Mouse (Mus musculus) erythroid progenitor cell, adult 5-6 weeks (primary cell): Measurements from ENCODE around the gene Gm6377. TPM values are rescaled to one million over a fixed set of nuclear protein-coding genes. Genes with fewer than 3 reads are reported as not detected.

Source experiments
- ATAC-seq: replicated peaks from 2 replicates; pipeline ENCODE4 v1.8.0; 2016; ENCODE audit warnings: moderate number of reproducible peaks, mild to moderate bottlenecking, moderate TSS enrichment, inconsistent platforms; ENCODE audit not compliant: poor library complexity, low FRiP score, severe bottlenecking
- total RNA-seq, 2 experiments: library from RNA; stranded (forward) in 1 of 2; stranded (reverse) in 1 of 2; fragments of 150-400 nt in 1 of 2; fragments of 186-747, 209-891 nt in 1 of 2; gene quantifications; 2 replicates each; pipeline versions ENCODE4 v1.2.3 to v1.2.4; 2015 to 2017; ENCODE audit warnings: low replicate concordance in 2 of 2

Gm6377 gene
- total RNA-seq (2015; ENCODE audit: low replicate concordance) = not detected in 2 replicates
- 1.4 and 4.8 TPM in 2 replicates for total RNA-seq (2017; ENCODE audit: low replicate concordance)

DNA sequence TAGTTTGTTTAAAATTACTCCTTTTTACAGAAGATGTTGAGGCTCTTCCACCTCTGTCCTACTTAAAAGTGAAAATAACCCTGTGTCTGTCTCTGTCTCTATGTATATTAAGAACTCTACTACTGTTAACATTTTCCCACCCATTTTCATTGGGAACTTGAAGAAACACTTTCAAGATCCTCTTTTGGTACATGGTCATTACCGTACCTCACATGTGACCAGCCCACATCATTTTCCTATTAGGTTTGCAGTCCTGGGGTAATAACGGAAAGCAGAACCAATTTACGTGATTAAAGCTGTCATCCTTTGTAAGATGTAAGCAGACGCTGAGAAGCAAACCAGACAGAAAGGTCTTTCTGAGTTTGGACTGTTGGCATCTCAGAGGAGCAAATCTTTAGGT, at the start of gene Gm6377:
TSS of gene Gm6377 (plus strand) at position 289 of the 400 bp plus-strand sequence.
- no peak for ATAC-seq

DNA sequence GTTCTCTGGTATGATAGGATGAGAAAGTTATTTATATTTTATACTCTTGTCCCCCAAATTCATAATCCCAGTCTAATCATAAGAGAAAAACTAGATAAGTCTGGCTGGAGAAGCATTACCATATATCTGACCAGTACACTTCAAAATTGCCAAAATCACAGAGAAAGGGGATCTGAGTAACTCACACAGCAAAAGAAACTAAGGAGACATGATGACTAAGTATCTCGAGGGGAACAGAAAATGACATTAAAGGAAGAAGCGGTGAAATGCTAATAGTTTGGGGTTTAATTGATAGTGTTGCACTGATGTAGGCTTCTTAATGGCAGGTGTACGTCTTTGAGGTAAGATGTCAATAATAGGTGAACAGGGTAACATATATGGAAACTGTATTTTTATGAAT, 49.4 kb upstream of the Gm6377 start:
- no peak for ATAC-seq

DNA sequence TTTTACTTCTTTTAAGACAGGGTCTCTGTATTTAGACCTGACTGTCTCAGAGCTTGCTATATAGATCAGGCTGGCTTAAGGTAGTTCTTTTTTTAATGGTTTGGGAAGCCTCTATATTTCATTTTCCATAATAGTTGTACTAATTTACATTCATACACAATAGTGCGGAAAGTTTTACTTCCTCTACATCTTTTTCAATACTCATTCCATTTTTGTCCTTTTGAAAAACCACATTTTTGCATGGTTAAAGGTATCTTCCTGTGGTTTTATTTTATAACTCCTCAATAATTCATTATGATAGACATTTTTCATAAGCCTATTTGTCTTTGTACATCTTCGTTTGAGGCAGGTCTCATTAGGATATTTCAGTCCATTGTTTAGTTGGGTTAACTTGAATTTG, 45.3 kb upstream of the Gm6377 start:
- no peak for ATAC-seq

DNA sequence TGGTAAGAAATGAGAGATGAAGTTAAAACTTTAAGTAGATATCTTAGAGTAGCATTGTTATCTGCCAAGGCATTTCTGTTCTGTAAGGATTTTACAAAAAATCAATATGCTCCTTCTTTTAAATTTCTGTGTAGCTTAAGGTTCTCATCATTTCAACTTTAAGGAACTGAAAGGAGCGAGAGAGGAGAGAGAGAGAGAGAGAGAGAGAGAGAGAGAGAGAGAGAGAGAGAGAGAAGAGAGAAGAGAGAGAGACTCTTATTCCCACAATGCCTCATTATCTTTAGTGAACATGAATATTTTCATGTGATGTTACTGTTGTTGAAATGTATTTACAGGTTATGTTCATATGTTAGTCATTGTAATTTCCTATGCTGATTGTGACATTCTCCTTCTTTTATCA, 36.2 kb upstream of the Gm6377 start:
- no peak for ATAC-seq

DNA sequence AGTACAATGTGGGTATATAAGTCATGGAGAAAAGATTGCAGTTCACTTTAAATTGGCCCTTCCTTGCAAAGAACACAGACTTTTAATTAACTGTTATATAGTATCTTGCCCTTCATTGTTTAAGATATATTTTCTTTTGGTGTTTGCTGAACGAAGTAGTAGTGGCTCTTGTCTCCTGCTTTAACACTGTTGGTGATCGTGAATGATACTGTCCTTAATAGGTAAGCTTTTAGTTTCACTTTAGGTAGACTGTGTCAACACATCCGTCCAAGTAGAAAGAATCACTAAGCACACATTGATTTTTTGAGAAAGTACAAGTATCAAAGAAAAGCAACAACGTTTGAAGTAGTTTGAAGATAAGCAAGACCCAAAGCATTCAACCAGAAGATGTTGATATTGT, 35.7 kb upstream of the Gm6377 start:
- no peak for ATAC-seq

DNA sequence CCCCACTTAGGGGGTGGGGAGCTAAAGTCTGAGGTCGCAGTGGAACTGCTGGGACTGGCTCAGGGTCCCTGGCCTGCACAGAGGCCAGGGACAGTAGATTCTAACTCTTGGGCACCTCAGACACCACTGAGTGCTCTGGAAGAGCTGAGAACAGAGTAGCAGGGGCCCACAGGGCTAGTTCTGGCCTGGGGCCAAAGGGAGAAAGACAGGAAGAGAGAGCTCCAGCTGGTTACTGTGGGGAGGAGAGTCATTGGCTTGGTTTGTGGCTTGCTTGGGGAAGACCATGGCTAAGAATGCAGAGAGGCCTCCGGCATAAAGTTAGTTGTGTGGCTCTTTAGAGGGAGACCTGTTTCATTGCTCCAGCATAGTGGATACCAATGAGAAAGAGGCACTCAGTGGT, 21.5 kb upstream of the Gm6377 start:
- no peak for ATAC-seq

DNA sequence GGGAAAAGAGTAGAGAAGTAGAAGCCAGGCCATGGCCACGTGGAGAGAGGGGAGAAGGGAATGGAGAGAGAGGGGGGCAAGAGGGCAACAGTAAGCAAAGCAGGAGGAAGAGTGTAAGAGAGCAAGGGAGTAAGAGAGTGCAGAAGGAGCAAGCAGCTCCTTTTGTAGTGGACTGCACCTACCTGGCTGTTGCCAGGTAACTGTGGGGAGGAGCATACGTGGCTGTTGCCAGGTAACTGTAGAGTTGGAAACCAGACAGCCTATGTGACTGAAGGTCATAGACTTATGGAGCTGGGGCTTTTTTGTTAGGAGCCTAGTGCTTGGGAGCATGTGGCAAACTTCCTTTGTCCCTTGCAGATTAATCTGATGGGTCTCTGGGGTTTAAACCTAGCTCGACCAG, 21.1 kb upstream of the Gm6377 start:
- no peak for ATAC-seq

DNA sequence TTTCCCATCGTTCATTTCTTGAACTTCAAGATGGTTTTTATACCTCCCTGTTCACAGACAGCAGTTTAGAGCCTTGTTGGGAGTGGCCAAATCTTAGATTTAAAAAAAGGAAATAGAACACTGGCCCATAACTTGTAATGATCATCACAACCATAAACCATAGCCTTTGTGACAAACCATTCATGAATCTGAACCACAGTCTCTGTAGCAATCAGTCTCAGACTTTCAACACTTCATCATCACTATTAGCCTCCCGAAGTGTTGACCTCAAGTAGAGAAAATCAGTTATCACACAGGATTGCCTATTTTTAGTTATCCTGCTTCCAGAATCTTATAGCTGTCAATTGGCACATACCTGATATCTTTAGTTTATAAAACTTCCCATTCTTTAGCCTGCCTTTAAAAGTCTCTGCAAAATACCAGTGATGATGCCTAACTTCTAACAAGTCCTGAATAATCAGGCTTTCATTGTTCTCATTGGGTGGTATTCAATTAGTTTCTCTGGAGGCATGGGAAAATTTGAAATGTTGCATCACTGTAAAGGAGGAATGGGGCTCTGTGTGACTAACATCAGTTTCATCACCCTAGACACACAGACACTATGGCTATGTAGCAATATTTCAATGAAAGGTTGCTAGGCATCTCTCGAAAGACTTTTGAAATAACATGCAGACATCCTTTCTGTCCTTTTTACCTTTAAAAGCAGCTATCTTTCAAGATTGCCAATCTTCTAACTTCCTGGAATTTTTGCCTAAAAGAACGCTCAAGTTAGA, 11.7 kb upstream of the Gm6377 start:
- no peak for ATAC-seq

DNA sequence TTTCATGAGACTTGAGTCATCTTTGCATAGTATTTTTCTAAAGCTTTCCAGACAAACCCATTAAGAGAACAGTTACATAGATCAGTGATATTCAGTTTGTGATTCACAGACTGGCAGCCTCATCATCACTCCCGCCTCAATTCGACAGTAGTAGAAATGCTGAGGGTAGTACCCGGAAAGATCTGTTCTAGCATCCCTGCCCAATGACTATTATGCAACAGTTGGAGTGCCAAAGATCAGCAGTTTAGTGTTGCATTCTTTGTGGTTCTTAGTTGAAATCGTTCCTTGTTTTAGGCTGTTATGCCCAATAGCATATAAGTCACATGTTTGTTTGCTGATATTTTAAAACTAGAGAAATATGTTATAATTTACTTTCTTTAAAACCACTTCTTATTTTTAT, 6.9 kb upstream of the Gm6377 start:
- no peak for ATAC-seq

DNA sequence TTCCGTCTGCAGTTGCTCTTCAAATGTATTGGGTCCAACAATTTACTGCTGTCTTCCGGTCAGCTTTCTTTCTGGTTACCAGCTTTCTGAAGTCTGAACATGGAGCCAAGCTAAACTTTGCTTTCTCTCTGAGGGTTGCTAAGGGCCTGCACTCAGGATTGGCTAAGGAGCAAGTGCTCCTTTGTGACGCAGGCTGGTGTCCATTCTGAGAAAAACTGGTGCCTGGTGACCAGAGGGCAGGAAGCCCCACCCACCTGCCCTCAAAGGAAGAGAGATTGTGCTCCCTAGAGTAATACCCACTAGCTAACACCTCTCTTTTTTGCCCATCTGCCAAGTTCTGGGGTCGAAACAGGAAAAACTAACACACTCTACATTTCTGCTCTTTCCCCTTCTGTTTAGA, 5.6 kb upstream of the Gm6377 start:
- ATAC-seq = no peak

DNA sequence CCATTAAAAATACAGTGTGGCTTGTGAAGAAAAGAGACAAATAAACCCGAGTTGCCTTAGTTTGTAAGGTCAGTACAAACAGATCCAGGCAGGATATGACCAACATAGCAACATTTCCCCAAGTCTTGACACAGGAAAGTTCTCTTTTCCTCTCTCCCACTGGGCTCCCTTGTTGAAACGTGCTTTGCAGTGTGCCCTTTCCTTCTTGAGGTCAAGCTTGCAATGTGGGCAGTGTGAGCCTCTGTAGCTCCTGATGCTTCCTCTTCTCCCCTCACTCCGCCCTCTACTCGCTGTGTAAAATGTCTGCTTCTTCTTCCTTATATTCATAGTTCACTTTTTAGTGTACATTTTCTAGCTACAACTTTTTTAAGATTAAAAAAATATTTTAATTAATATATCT, 5.1 kb upstream of the Gm6377 start:
- no peak for ATAC-seq

DNA sequence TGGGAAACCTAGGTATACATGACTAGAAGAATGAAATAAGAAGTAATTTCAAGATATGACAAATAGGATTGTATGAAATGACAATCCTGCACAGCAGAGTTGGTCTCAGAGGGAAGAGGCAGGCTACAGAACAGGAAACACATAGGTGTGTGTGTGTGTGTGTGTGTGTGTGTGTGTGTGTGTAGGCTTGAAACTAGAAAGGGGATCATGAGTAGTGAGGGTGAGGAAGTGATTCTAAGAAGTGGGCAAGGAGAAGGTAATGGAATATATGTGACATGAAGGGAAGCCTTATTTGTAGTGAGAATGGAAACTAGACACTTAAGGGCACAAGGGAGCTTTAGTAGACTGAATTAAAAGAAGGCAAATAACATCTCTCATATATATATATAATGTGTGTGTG, 11.3 kb downstream of the Gm6377 start:
- no peak for ATAC-seq

DNA sequence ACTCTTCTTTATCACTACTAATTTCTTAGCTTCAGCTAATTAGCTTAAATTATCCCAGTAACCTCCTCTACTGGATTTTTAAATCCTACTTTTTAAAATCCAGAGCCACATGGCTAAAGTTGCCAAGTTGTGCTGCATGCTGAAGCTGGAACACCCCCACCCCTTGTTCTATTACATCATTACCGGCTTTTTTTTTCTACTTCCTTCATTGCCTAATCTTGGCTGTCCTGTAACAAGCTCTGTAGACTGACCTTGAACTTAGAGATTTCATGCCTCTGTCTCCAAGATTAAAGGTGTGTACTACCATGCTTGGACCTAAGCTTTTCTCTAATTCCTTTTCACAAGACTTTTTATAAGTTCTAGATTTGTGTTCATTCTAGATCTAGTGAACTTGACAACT, 32.2 kb downstream of the Gm6377 start:
- ATAC-seq = no peak

DNA sequence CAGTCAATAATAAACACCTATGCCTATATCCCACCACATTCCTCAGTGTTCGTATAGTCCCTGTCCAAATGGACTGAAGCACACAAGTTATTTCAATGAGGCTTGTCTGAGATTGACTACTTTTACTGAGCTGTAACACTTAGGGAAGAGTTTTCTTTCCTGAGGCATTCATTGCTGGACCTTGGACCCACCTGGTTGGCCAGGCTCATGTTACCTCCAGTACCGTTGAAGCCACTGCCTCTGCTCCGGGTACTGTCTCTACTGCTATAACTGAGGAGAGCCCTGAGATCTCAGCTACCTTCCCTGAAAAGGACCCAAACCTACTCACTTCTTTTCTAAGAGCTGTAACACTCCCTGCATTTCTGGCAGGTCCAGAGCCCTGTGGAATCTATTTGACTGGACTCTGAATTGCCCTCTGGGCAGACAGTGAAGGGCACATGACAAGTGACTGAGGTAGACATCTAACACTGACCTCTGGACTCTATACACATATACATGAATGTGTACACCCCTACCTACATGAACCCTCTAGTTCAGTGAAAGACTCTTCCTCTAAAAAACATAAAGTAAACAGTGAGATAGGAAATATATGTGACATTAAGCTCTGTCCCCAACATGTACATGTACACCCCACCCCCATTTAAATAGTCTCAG, 39.0 kb downstream of the Gm6377 start:
- no peak for ATAC-seq

DNA sequence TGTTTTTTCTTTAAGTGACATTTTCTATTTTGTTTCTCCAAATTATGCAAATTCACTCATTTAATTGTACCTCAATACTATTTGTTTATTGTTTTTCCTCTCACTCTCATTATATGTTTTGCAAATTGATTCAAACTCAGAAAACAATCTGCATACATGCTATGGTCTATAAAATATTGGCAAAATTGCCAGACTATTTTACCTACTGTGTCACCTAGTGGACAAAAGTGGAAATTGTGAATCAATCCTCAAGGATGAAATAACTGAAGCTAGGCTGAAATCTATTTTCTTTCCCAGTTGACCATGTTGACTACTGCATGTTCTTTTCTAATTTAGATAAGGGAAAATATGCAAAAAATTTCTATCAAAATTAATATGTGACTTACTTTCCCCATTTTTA, 41.6 kb downstream of the Gm6377 start:
- no peak for ATAC-seq

Other genes with a start within 250 kb of the Gm6377 start
- gene Hmgn5, start 183.4 kb upstream of the Gm6377 start, total RNA-seq (2015; ENCODE audit: low replicate concordance) = 32.8 and 36.0 TPM in 2 replicates
- gene Hmgn5, start 183.4 kb upstream of the Gm6377 start, total RNA-seq (2017; ENCODE audit: low replicate concordance) = 14.5 and 21.3 TPM in 2 replicates
- 66.7 and 71.0 TPM in 2 replicates for gene Sh3bgrl, start 101.4 kb upstream of the Gm6377 start, total RNA-seq (2015; ENCODE audit: low replicate concordance)
- 35.3 and 38.5 TPM in 2 replicates for gene Sh3bgrl, start 101.4 kb upstream of the Gm6377 start, total RNA-seq (2017; ENCODE audit: low replicate concordance)